Mouse (Mus musculus): ENCODE results near the gene Bloc1s1.

- TF ChIP-seq CHD2 (IDR thresholded peaks at IDR 0.05; ENCODE audit: low read depth, low read length) (no peak), HCFC1 (IDR thresholded peaks at IDR 0.05; ENCODE audit: borderline replicate concordance, insufficient read depth, low read length) (no peak), MAFK (IDR thresholded peaks at IDR 0.05; ENCODE audit: insufficient read depth, low read depth, low read length) (no peak)
Measured at GRCm38 (mm10) chr10:128896807-128897206, 27.0 kb downstream of the Bloc1s1 start.

All from ES-E14 (cell line).